Mouse (Mus musculus) lung, postnatal 0 days (tissue): ENCODE measurements around the gene Grin2a. TPM values are rescaled to one million over a fixed set of nuclear protein-coding genes. Genes with fewer than 3 reads are reported as not detected.

ENCODE experiments used
- ATAC-seq: fragments of 200-750 bp; cut with Nextera tagmentation; 2 replicates; pipeline ENCODE4 v1.8.0; 2017; ENCODE audit warnings: moderate library complexity
- DNase-seq: peaks from one replicate; pipeline ENCODE4 v3.0.0-alpha.2; 2016; ENCODE audit warnings: low spot score
- H3K27ac ChIP-seq: fragments of 300-500 bp; sonication (generic); 2 replicates; pipeline ENCODE4 v1.5.1; 2014; ENCODE audit warnings: antibody characterized with exemption, mild to moderate bottlenecking, low read length, mixed read lengths
- H3K27me3 ChIP-seq: fragments of 300-500 bp; sonication (generic); replicated peaks from 2 replicates; pipeline ENCODE4 v1.6.1; 2014; ENCODE audit warnings: low read length, mixed read lengths; ENCODE audit not compliant: insufficient read depth
- H3K36me3 ChIP-seq: fragments of 300-500 bp; sonication (generic); 2 replicates; pipeline ENCODE4 v1.6.1; 2014; ENCODE audit warnings: low read length, mixed read lengths; ENCODE audit not compliant: insufficient read depth
- H3K4me1 ChIP-seq: fragments of 300-500 bp; sonication (generic); 2 replicates; pipeline ENCODE4 v1.6.1; 2014; ENCODE audit warnings: antibody characterized with exemption, low read depth, low read length, mixed read lengths; ENCODE audit not compliant: insufficient read depth
- H3K4me2 ChIP-seq: fragments of 300-500 bp; sonication (generic); replicated peaks from 2 replicates; pipeline ENCODE4 v1.6.1; 2014; ENCODE audit warnings: low read depth, mild to moderate bottlenecking, low read length, moderate library complexity, mixed read lengths
- H3K4me3 ChIP-seq: fragments of 300-500 bp; sonication (generic); 2 replicates; pipeline ENCODE4 v1.5.1; 2014; ENCODE audit warnings: low read depth, low read length
- H3K9ac ChIP-seq: fragments of 300-500 bp; sonication (generic); replicated peaks from 2 replicates; pipeline ENCODE4 v1.6.1; 2014; ENCODE audit warnings: low read depth, mild to moderate bottlenecking
- H3K9me3 ChIP-seq: fragments of 300-500 bp; sonication (generic); 2 replicates; pipeline ENCODE4 v1.6.1; 2016; ENCODE audit warnings: low read length, mixed read lengths
- CTCF ChIP-seq: IDR thresholded peaks from 2 replicates; pipeline ENCODE4 v1.5.1; 2016; ENCODE audit warnings: antibody characterized with exemption, mild to moderate bottlenecking
- EP300 ChIP-seq: IDR thresholded peaks from 2 replicates; pipeline ENCODE4 v1.6.1; 2016; ENCODE audit warnings: antibody characterized with exemption, mild to moderate bottlenecking, control low read depth
- WGBS: fragments of 180-500 bp; shearing (Covaris S2); extraction: QIAGEN DNeasy Blood & Tissue Kit; methylation state at CpG from one replicate; pipeline ENCODE4 v1.1.7; 2014; 5-methylcytosine and 5-hydroxymethylcytosine counted together
- polyA plus RNA-seq: library from polyadenylated mRNA; unstranded; fragments of >200 nt; fragmentation: Nextera tagmentation; extraction: Ambion mirVana; gene quantifications from 2 replicates; pipeline ENCODE4 v1.2.1, GENCODE M21; 2015

Gene Grin2a
- polyA plus RNA-seq, 1 experiment from 2014 or later = 0.06 TPM

GRCm38 (mm10) chr16:9909225-9909624 lies 86.1 kb downstream of the Grin2a start:
- TF ChIP-seq CTCF = no peak
- no peak for TF ChIP-seq EP300
- H3K9ac ChIP-seq = no peak overlapping the region
- H3K4me1 ChIP-seq = no peaks in the 10 kb centered on the region
- ATAC-seq = no peak
- H3K4me3 ChIP-seq = no peak overlapping the region
- no peak overlapping the region for H3K4me2 ChIP-seq
- no peak overlapping the region for H3K27ac ChIP-seq
- WGBS = 71% methylated on average over 4 of the region's 4 CpGs
- H3K9me3 ChIP-seq = no peaks in the 10 kb centered on the region
- H3K36me3 ChIP-seq = no peaks in the 10 kb centered on the region
- no peaks in the 10 kb centered on the region for H3K27me3 ChIP-seq
- no peak for DNase-seq

- 68% methylated on average over 6 of the region's 6 CpGs for WGBS
Observed at GRCm38 (mm10) chr16:9904443-9904842, 90.9 kb downstream of the Grin2a start.

GRCm38 (mm10) chr16:9902680-9903463 lies 92.5 kb downstream of the Grin2a start:
- Histone ChIP-seq H3K4me2 (no peak overlapping the region), H3K27ac (no peak overlapping the region), H3K4me3 (no peak overlapping the region), H3K27me3 (no peaks in the 10 kb centered on the region), H3K9ac (no peak overlapping the region), H3K36me3 (no peaks in the 10 kb centered on the region), H3K4me1 (no peaks in the 10 kb centered on the region), H3K9me3 (no peaks in the 10 kb centered on the region)
- no peak for DNase-seq
- TF ChIP-seq EP300 (no peak), CTCF (no peak)
- 72% methylated on average over 5 of the region's 5 CpGs for WGBS
- no peak for ATAC-seq

More at GRCm38 (mm10) chr16:9904443-9904842, 90.9 kb downstream of the Grin2a start:
- no peaks in the 10 kb centered on the region for H3K27me3 ChIP-seq
- no peaks in the 10 kb centered on the region for H3K4me1 ChIP-seq
- no peak overlapping the region for H3K27ac ChIP-seq
- DNase-seq (no peak), ATAC-seq (no peak)
- no peak overlapping the region for H3K4me3 ChIP-seq
- TF ChIP-seq CTCF (no peak), EP300 (no peak)
- no peak overlapping the region for H3K4me2 ChIP-seq
- no peak overlapping the region for H3K9ac ChIP-seq
- no peaks in the 10 kb centered on the region for H3K36me3 ChIP-seq
- no peaks in the 10 kb centered on the region for H3K9me3 ChIP-seq

- H3K4me1 ChIP-seq = no peaks in the 10 kb centered on the region
- H3K9me3 ChIP-seq = no peaks in the 10 kb centered on the region
- no peaks in the 10 kb centered on the region for H3K36me3 ChIP-seq
- no peak overlapping the region for H3K4me3 ChIP-seq
- ATAC-seq = no peak
- DNase-seq = no peak
- no peak overlapping the region for H3K27ac ChIP-seq
- no peak overlapping the region for H3K4me2 ChIP-seq
- no peak overlapping the region for H3K9ac ChIP-seq
- no peaks in the 10 kb centered on the region for H3K27me3 ChIP-seq
- 22% methylated on average over 1 of the region's 1 CpGs for WGBS
- no peak for TF ChIP-seq CTCF
- TF ChIP-seq EP300 = no peak
Observed at GRCm38 (mm10) chr16:9901433-9901832, 93.9 kb downstream of the Grin2a start.

GRCm38 (mm10) chr16:9900996-9901395 lies 94.4 kb downstream of the Grin2a start:
- ATAC-seq (no peak), DNase-seq (no peak)
- Histone ChIP-seq H3K4me2 (no peak overlapping the region), H3K4me3 (no peak overlapping the region), H3K9ac (no peak overlapping the region), H3K4me1 (no peaks in the 10 kb centered on the region), H3K9me3 (no peaks in the 10 kb centered on the region), H3K27ac (no peak overlapping the region), H3K27me3 (no peaks in the 10 kb centered on the region), H3K36me3 (no peaks in the 10 kb centered on the region)
- no peak for TF ChIP-seq CTCF
- TF ChIP-seq EP300 = no peak
- WGBS = 69% methylated on average over 3 of the region's 3 CpGs

- Histone ChIP-seq H3K36me3 (no peaks in the 10 kb centered on the region), H3K27me3 (no peaks in the 10 kb centered on the region), H3K9me3 (no peaks in the 10 kb centered on the region), H3K4me1 (no peaks in the 10 kb centered on the region), H3K4me3 (no peak overlapping the region), H3K9ac (no peak overlapping the region), H3K4me2 (no peak overlapping the region), H3K27ac (no peak overlapping the region)
- DNase-seq = no peak
- no peak for ATAC-seq
- 88% methylated on average over 1 of the region's 1 CpGs for WGBS
- TF ChIP-seq EP300 (no peak), CTCF (no peak)
Observed at GRCm38 (mm10) chr16:9900196-9900595, 95.2 kb downstream of the Grin2a start.
